Mouse (Mus musculus) layer of hippocampus, adult 8-10 months (tissue): ENCODE measurements around the gene Prr7. TPM values are rescaled to one million over a fixed set of nuclear protein-coding genes. Genes with fewer than 3 reads are reported as not detected.
"Not testable (repeated sequence)": the region's sequence is repeated elsewhere in the genome, so short reads cannot be mapped to it uniquely, and the experiment has no call there.

ENCODE experiments used
- DNase-seq, 2 experiments: peaks; one replicate each; pipeline ENCODE4 v3.0.0; 2022; ENCODE audit warnings: low spot score in 2 of 2
- total RNA-seq, 4 experiments: library from RNA; stranded (reverse); gene quantifications; 2 replicates each; pipeline ENCODE4 v1.2.4; 2022

Gene Prr7
- 10 to 100 TPM; 57.5 to 73.5 (median 60.4) TPM for total RNA-seq

DNA sequence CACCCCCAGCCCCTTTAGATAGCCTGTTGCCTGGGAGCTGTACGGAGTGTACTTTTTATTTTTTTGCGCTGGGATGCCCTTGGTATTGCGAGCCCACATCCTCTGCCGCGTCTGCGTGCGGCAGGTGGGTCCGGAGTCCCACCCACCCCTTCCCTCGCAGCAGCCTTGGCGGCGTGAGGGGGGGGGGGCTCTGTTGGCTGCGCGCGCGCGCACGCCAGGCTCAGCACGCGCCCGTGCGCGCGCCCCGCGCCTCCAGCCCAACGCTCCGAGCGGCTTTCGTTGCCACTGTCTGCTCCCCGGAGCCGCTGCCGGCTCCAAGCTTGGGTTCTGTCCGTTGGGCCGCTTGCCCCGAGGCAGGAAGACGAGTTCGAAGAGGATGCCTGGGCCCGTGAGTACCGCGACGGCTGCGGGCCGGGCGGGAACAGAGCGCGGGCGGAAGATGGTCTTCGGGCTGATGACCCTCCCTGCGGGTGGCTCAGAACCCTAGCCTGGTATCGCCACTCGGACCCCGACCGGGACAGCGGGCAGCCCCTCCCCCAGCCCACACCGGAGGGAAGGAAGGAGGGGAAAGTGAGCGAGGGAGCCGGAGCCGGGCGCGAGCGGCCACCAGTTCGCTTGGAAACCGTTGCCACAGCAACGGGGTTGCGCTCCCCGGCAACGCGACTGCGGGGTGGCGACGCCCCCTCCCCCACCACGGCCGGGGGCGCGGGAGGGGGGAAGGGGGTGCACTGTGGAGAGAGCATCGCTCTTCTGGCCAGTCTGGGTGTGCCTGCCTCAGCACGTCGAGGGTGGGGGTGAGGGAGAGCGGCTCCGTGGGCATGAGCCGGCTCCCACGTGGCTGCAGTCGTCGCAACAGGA lies at the start of gene Prr7:
TSS of gene Prr7 (plus strand) at position 241 of the 858 bp plus-strand sequence.
- peak in 1 of 2 experiments; percentile 67 for DNase-seq

- peak; percentile 68 to 72 for DNase-seq
Measured at GRCm38 (mm10) chr13:55414743-55415380, 49.2 kb upstream of the Prr7 start, which contains the start of gene Pfn3. TSS of gene Pfn3 (minus strand) at chr13:55415232.

DNA sequence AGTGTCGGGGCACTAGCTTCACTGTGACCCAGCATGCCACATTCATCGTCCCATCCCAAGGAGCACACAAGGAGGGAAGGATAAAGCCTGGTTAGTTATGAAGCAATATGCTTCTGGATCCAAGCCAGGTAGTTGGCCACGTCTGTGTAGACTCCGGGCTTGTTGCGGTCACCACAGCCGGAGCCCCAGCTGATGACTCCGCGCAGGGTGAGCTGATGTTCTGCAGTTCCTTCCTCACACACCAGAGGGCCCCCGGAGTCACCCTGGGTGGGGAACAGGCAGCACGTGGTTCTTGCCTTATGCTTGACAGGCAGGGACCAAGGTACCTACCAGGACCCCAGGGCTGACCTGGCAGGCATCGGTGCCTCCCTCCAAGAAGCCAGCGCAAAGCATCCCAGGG lies 46.1 kb upstream of the Prr7 start:
- DNase-seq: peak; percentile 66 to 82

GRCm38 (mm10) chr13:55419142-55419541 lies 44.9 kb upstream of the Prr7 start:
- no peak for DNase-seq

GRCm38 (mm10) chr13:55420018-55420932 lies 43.8 kb upstream of the Prr7 start:
- no peak for DNase-seq

DNA sequence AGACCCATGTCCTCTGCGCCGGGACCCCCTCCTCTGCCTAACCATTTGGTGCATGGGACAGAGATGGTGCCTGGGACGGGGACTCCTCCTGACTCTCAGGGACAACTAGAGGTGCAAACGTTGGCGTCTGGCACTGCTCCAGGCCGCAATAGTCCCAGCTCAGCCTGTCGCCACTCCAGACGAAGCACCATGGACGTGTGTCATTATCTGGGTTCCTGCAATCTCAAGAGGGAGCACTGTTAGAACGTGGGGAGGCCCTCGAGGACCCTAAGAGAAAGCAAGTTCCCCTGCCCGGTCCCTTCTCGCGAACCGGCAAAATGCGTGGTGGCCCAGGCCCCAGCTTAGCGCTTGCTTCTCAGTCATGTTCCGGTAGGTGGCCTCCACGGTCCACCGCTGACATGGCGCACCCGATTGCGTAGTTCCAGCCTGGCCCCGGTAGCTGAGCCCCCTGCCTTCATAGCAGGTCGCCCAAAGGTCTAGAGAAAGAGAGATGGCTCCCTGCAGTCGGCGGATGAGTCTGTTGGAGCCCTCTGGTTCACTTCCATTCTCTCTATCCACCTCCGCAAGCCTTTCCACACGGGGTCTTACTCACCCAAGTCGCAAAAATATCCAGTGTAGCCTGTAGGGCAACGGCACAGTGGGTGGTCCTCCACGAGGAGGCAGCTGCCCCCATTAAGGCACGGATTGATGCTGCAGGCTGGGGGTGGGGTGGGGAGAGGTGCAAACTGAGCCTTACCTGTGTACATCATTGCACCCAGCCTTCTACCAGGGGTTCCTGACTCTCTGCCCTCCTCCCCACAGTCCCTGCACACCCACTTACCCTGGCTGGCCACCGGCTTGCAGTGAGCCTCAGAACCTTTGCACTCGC lies 42.9 kb upstream of the Prr7 start:
- DNase-seq: peak in 1 of 2 experiments; percentile 72

DNA sequence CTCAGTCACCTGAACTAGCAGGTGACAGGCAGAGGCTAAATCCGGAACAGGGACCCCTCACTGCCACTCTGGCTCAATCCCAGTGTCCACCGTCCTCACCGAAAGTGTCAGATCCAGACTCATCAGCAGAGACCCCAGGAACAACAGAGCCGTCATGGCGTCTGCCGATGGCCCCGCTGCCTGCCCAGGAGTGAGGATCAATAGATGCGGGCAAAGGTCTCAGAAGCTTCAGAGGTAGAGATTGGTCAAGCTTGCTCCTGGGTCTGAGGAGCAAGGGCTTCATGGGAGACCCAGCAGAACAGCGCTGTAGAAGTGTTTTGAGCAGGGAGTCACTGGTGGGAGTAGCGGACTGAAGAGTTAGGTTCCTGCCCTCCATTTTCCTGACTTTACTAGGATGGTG lies 37.5 kb upstream of the Prr7 start, which contains the start of gene F12:
TSS of gene F12 (minus strand) at position 181 of the 400 bp plus-strand sequence.
- DNase-seq: no peak

- DNase-seq: no peak
Measured at GRCm38 (mm10) chr13:55429226-55429888, 34.7 kb upstream of the Prr7 start.

GRCm38 (mm10) chr13:55430566-55430965 lies 33.5 kb upstream of the Prr7 start:
- no peak for DNase-seq

GRCm38 (mm10) chr13:55431889-55432685 lies 32.0 kb upstream of the Prr7 start:
- no peak for DNase-seq

GRCm38 (mm10) chr13:55437111-55437629 lies 26.9 kb upstream of the Prr7 start:
- not testable (repeated sequence) for DNase-seq

DNA sequence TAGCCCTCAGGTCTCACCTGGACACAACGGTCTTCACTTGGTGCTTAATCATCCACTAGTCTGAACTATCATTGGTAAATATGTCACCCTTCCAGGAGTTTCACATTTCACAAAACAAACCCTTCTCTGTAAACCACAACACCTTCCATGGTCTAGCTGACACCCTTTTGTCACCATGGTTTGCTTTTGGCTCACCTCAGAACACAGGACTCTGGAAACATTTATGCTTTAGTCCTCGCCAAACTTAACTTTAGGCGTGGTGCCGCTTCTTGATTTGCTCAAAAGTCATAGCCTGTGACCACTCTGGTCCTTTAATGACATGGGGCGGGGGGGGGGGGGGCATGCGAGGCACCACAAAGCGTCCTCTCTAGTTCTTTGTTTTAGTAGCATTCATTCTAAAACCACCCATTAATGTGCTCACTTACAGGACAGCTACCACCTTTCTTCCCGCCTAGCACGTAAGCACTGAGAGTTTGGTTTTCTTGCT lies 20.2 kb upstream of the Prr7 start:
- no peak for DNase-seq

- DNase-seq: peak in 1 of 2 experiments; percentile 65
Measured at GRCm38 (mm10) chr13:55444286-55444936, 19.7 kb upstream of the Prr7 start.

- DNase-seq: peak; percentile 100
Measured at GRCm38 (mm10) chr13:55444937-55445315, 19.1 kb upstream of the Prr7 start, which contains the start of gene Grk6. TSS of gene Grk6 (plus strand) at chr13:55445072.

DNA sequence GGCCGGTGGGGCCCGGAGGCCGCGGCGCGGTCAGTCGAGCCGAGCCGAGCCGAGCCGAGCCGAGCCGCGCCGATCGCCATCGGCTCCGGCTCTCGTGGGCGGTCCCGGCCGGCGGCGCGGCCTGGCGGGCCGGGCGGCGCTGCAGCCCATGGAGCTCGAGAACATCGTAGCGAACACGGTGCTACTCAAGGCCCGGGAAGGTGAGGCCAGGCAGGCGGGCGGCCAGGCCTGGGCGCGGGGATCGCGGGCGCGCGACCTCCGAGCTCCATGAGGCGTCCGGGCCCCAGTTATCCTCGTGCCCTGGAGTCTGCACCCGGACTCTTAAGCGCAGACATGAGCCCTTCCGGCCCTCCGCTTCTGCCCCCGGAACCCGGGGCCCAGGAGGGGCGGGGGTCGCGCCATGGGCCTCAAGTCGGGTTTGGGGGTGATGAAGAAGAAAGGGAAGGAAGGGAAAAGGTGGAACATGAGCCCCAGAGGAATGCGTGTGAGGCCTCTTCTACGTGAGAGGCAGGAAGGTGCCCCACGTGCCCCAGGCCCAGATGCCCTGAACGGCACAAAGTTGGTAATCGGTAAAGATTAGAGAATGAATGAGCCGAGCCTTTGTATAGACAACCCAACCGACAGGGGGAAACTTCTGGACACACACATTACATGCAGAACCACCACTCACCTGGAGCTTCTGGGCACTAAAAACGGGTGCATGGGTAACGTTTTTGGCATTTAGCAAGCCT lies 18.5 kb upstream of the Prr7 start:
- no peak for DNase-seq

- no peak for DNase-seq
Measured at GRCm38 (mm10) chr13:55446483-55447105, 17.5 kb upstream of the Prr7 start.

DNA sequence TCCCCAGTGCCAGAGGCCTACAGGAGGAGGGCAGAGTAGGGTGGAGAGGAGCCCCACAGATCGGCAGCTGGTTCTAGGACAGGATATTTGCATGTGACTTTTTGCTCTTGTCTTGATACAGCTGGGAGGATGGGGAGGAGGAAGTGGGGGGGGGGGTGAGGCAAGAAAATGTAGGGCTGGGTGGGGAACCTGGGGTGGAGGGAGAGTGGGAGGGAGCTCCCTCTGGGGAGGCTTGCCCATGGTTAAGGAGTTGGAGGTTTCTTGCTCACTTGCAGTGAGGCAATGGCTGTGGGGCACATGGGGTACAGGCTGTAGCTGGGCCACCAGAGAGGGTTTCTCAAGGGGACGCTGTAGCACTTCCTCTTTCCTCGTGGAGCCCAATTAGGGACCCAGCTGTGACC lies 16.5 kb upstream of the Prr7 start:
- no peak for DNase-seq
